ENCODE assay signal across 9 mouse cellular contexts in the genomic region with DNA sequence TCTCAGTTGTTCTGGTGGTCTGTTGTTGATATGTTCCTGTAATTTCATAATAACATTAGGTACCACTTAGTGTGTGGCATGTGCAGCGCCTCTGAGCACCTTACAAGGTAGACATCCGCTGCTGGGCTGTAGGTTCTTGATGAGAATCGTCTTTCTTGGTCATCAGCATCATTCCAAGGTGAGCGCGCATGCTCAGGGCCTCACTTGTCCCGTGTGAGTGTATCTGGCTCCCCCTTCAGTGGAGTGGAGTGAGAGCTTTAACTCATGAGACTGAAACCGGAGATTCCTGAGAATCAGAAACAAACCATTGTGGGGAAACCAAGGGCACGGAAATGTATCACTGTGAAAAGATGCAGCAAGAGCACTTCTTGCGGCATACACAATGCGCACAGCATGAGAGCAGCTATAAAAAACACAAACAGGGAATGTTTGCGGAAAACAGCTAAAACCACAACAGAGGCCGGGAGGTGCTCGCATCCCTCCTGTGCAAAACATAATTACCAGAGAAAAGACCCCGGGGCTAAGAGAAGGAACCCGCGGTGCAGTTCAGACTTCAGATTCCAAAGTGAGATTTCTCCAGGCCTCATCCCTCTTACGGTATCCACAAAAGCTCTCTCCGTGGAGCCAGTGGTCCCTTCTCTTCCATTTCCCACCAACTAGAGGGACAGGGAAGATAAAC. TPM values are rescaled to one million over a fixed set of nuclear protein-coding genes. Genes with fewer than 3 reads are reported as not detected.
DNase-seq lines count a peak whose midpoint lies in the region; ATAC-seq lines count a peak whose summit lies in the region.
"Had no signal": no experiment of that assay in that cellular context is flagged by ENCODE, and none has a peak within 500 bp of the region (broad histone marks: within the 10 kb centered on the region; RNA-seq: fewer than 3 reads in every experiment).

No protein-coding gene starts in this region.

- WGBS in heart, embryonic 10.5 days: 32% methylated on average over 18 of the region's 18 CpGs
- 19% methylated on average over 18 of the region's 18 CpGs for WGBS in forebrain, embryonic 12.5 days

- H3K4me3 ChIP-seq in heart, embryonic 10.5 days: peak overlapping the region; percentile 38
- H3K4me3 ChIP-seq in forebrain, embryonic 12.5 days (replicated peaks): peak overlapping the region; percentile 19; the same call in 1 of the 2 replicates
- H3K4me3 ChIP-seq: stomach, embryonic 15.5 days had no signal

- no peak overlapping the region for H3K27ac ChIP-seq in heart, embryonic 10.5 days
- H3K27ac ChIP-seq in forebrain, embryonic 12.5 days: no peak overlapping the region
- H3K27ac ChIP-seq: stomach, embryonic 15.5 days had no signal

- peak overlapping the region; percentile 48 for H3K4me2 ChIP-seq in forebrain, embryonic 12.5 days
- H3K4me2 ChIP-seq: stomach, embryonic 15.5 days had no signal

- H3K9me3 ChIP-seq in heart, embryonic 10.5 days: no peaks in the 10 kb centered on the region
- H3K9me3 ChIP-seq in forebrain, embryonic 12.5 days: no peaks in the 10 kb centered on the region
- H3K9me3 ChIP-seq: stomach, embryonic 15.5 days had no signal

- no peaks in the 10 kb centered on the region for H3K36me3 ChIP-seq in heart, embryonic 10.5 days
- H3K36me3 ChIP-seq in forebrain, embryonic 12.5 days (replicated peaks): no peaks in the 10 kb centered on the region
- H3K36me3 ChIP-seq: stomach, embryonic 15.5 days had no signal

- H3K27me3 ChIP-seq in heart, embryonic 10.5 days (ENCODE audit: insufficient read depth, poor library complexity, severe bottlenecking): no peaks in the 10 kb centered on the region
- H3K27me3 ChIP-seq in forebrain, embryonic 12.5 days: no peaks in the 10 kb centered on the region
- H3K27me3 ChIP-seq: stomach, embryonic 15.5 days had no signal

- peak; percentile 46; the same call in 1 of the 2 replicates for ATAC-seq in forebrain, embryonic 12.5 days (ENCODE audit: low FRiP score)
- no peak for ATAC-seq in megakaryocyte, adult 5-6 weeks (ENCODE audit: poor library complexity, severe bottlenecking)

- H3K4me1 ChIP-seq in heart, embryonic 10.5 days: 0 out of 2 replicates have a peak, but pooled peaks cover 6% of the 10 kb centered on the region
- 0 out of 2 replicates have a peak, but pooled peaks cover 3% of the 10 kb centered on the region for H3K4me1 ChIP-seq in forebrain, embryonic 12.5 days
- H3K4me1 ChIP-seq: stomach, embryonic 15.5 days had no signal

- no peak for DNase-seq in heart, embryonic 10.5 days (ENCODE audit: low spot score)
- DNase-seq in heart, adult 18-20 months: no peak
- DNase-seq in cerebellum, adult 9-11 months: peak; percentile 28
- peak; percentile 12 to 19 for DNase-seq in kidney, adult 8-10 months
- peak; percentile 31 for DNase-seq in lung, postnatal 10 days
- DNase-seq in yolk sac, embryonic 10.5 days (ENCODE audit: low spot score): no peak

- H3K9ac ChIP-seq in forebrain, embryonic 12.5 days: peak overlapping the region; percentile 25; the same call in 1 of the 2 replicates
- H3K9ac ChIP-seq: stomach, embryonic 15.5 days had no signal

RNA-seq across cellular contexts. Expression of gene 4932438A13Rik, which starts 27.2 kb away (rescaled TPM):
- polyA plus RNA-seq in heart, embryonic 10.5 days (2016; fragmentation: Nextera tagmentation; extraction: Ambion mirVana): 32.4 and 33.6 TPM in 2 replicates
- total RNA-seq in heart, adult 18-20 months (2021): 10 to 100 TPM; 48.0 to 57.0 TPM
- polyA plus RNA-seq in forebrain, embryonic 12.5 days (2016; fragmentation: Nextera tagmentation; extraction: Ambion mirVana): 47.8 and 57.0 TPM in 2 replicates
- total RNA-seq in megakaryocyte, adult 5-6 weeks (2015): 63.4 and 87.8 TPM in 2 replicates
- total RNA-seq in megakaryocyte, adult 5-6 weeks (2017): 35.7 and 50.4 TPM in 2 replicates

Comparison
In these comparisons a context has a peak if more than half of its experiments do, and no peak if none do; other contexts are left out.
1. DNase-seq: peak in cerebellum, adult 9-11 months (single experiment), kidney, adult 8-10 months (2 of 2) and lung, postnatal 10 days (single experiment); none in heart, embryonic 10.5 days (single experiment), heart, adult 18-20 months (0 of 2) and yolk sac, embryonic 10.5 days (single experiment).